Comparison of ENCODE assay signal across 10 mouse cellular contexts in genomic region chr1:176946031-176946795, GRCm38 (mm10).
DNase-seq lines count a peak whose midpoint lies in the region; ATAC-seq lines count a peak whose summit lies in the region.
"Had no signal": no experiment of that assay in that cellular context is flagged by ENCODE, and none has a peak within 500 bp of the region (broad histone marks: within the 10 kb centered on the region; RNA-seq: fewer than 3 reads in every experiment).

No protein-coding gene starts in this region.

- no peak overlapping the region for H3K9ac ChIP-seq in liver, embryonic 12.5 days

- peaks cover 45% of the 10 kb centered on the region for H3K4me1 ChIP-seq in liver, embryonic 12.5 days

- no peak overlapping the region for H3K4me2 ChIP-seq in liver, embryonic 12.5 days

- no peak overlapping the region for H3K4me3 ChIP-seq in liver, embryonic 12.5 days

- H3K9me3 ChIP-seq in liver, embryonic 12.5 days (replicated peaks), result no peaks in the 10 kb centered on the region
- H3K9me3 ChIP-seq: G1E had no signal

- peak; percentile 79 for DNase-seq in left cerebral cortex, postnatal 4 days
- DNase-seq in left cerebral cortex, adult 9 months (ENCODE audit: low spot score in 2 of 2), result no peak
- peak; percentile 71 for DNase-seq in cerebellum, postnatal 25 days
- peak; percentile 79 for DNase-seq in thymus, postnatal 0 days (ENCODE audit: low spot score)
- DNase-seq in kidney, postnatal 4 days, result no peak
- DNase-seq in adrenal gland, postnatal 4 days (ENCODE audit: low spot score in 2 of 2), result no peak
- no peak for DNase-seq in kidney, adult 11 months
- DNase-seq: lung, postnatal 36 days had no signal

- H3K36me3 ChIP-seq in liver, embryonic 12.5 days, result no peaks in the 10 kb centered on the region

- no peaks in the 10 kb centered on the region for H3K27me3 ChIP-seq in liver, embryonic 12.5 days (replicated peaks)

- H3K27ac ChIP-seq in liver, embryonic 12.5 days, result no peak overlapping the region; the same call in 1 of the 2 replicates

- peak; percentile 60 for ATAC-seq in liver, embryonic 12.5 days

- intact Hi-C loops in left cerebral cortex, postnatal 4 days (cut with DNase I), result loop anchor here (10.0 kb wide), 1 partner anchor 309 kb away; the partner anchor contains the start of gene Akt3

- 63% methylated on average over 11 of the region's 11 CpGs for WGBS in liver, embryonic 12.5 days (ENCODE audit: insufficient replicate concordance)

Comparison
In these comparisons a context has a peak if more than half of its experiments do, and no peak if none do; other contexts are left out.
1. DNase-seq: peak in left cerebral cortex, postnatal 4 days (single experiment), cerebellum, postnatal 25 days (2 of 2) and thymus, postnatal 0 days (single experiment); none in left cerebral cortex, adult 9 months (0 of 2), kidney, postnatal 4 days (0 of 2), adrenal gland, postnatal 4 days (0 of 2) and kidney, adult 11 months (single experiment).